Mouse (Mus musculus) cerebellum, postnatal 10 days (tissue): Measurements from ENCODE around the gene Vmn1r188.
"Not testable (repeated sequence)": the region's sequence is repeated elsewhere in the genome, so short reads cannot be mapped to it uniquely, and the experiment has no call there.

ENCODE experiments used
- DNase-seq, 2 experiments: peaks; one replicate each; pipeline ENCODE4 v3.0.0; 2021; ENCODE audit warnings: mixed read lengths in 2 of 2

Gene Vmn1r188

GRCm38 (mm10) chr13:22084140-22084539 lies at the start of gene Vmn1r188:
TSS of gene Vmn1r188 (plus strand) at chr13:22084440.
- DNase-seq = not testable (repeated sequence)

- DNase-seq = no peak
These were observed 49.6 kb upstream of the Vmn1r188 start for GRCm38 (mm10) chr13:22034443-22035266.

GRCm38 (mm10) chr13:22035267-22036148 lies 48.7 kb upstream of the Vmn1r188 start, which contains the start of the genes Hist1h2ah and Hist1h2bk:
TSS of gene Hist1h2ah (minus strand) at chr13:22035568.
TSS of gene Hist1h2bk (plus strand) at chr13:22035870.
- DNase-seq = peak; percentile 85 to 89

- no peak for DNase-seq
These were observed 47.9 kb upstream of the Vmn1r188 start for GRCm38 (mm10) chr13:22036149-22036956.

GRCm38 (mm10) chr13:22036986-22037385 lies 47.3 kb upstream of the Vmn1r188 start:
- DNase-seq = no peak

- DNase-seq = no peak
These were observed 46.8 kb upstream of the Vmn1r188 start for GRCm38 (mm10) chr13:22037415-22037814.

GRCm38 (mm10) chr13:22039364-22039763 lies 44.9 kb upstream of the Vmn1r188 start:
- no peak for DNase-seq

GRCm38 (mm10) chr13:22039951-22040463 lies 44.2 kb upstream of the Vmn1r188 start:
- no peak for DNase-seq

GRCm38 (mm10) chr13:22040464-22041141 lies 43.6 kb upstream of the Vmn1r188 start:
- peak; percentile 20 to 42 for DNase-seq

- DNase-seq = peak; percentile 99
These were observed 43.1 kb upstream of the Vmn1r188 start, which contains the start of gene Hist1h4i for GRCm38 (mm10) chr13:22041142-22041536. TSS of gene Hist1h4i (minus strand) at chr13:22041362.

GRCm38 (mm10) chr13:22041651-22042567 lies 42.3 kb upstream of the Vmn1r188 start:
- DNase-seq = peak; percentile 36 to 52

GRCm38 (mm10) chr13:22042568-22043502 lies 41.4 kb upstream of the Vmn1r188 start, which contains the start of the genes Hist1h2ag and Hist1h2bj:
TSS of gene Hist1h2ag (minus strand) at chr13:22042944.
TSS of gene Hist1h2bj (plus strand) at chr13:22043214.
- peak; percentile 90 to 93 for DNase-seq

- peak; percentile 17 to 75 for DNase-seq
These were observed 40.5 kb upstream of the Vmn1r188 start for GRCm38 (mm10) chr13:22043503-22044431.

GRCm38 (mm10) chr13:22044432-22045155 lies 39.6 kb upstream of the Vmn1r188 start:
- DNase-seq = peak in 1 of 2 experiments; percentile 0

- peak in 1 of 2 experiments; percentile 1 for DNase-seq
These were observed 38.9 kb upstream of the Vmn1r188 start for GRCm38 (mm10) chr13:22045311-22045710.

- peak in 1 of 2 experiments; percentile 0 for DNase-seq
These were observed 35.2 kb upstream of the Vmn1r188 start for GRCm38 (mm10) chr13:22049041-22049440.
